Mouse (Mus musculus): ENCODE measurements at regions not wholly inside any gene's neighbourhood (a gene's known extent, or its start where the extent isn't known, plus 50 kb on each side); places are given as distances from the start of the nearest gene placed in this dataset.

DNA sequence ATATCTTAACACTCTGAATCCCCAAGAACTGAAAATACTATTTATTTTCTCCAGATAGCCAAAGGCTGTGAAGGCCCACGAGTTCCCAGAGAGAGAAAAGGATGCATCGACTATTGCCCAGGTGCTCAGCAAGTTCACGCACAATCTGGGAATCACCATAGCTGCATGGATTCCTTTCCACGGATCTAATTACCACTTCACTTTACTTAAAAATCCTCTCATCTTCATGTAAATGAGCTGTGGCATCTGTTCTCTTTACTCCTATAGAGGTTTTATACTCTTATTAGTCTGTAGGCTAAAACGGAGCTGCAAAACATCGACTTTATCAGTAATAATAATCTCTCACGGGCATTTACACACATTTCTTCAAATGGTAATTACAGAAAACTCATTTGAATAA lies 299.6 kb upstream of the Luzp2 start:
- TF ChIP-seq CTCF (IDR thresholded peaks at IDR 0.05) = no peak
- TF ChIP-seq EP300 (IDR thresholded peaks at IDR 0.05; ENCODE audit: insufficient read depth, low read depth, low read length) = no peak
